Mouse (Mus musculus): ENCODE results near the gene Gar1. TPM values are rescaled to one million over a fixed set of nuclear protein-coding genes. Genes with fewer than 3 reads are reported as not detected.

Gar1 gene
- total RNA-seq (2023), result 10 to 100 TPM; 21.5 to 29.9 TPM

DNA sequence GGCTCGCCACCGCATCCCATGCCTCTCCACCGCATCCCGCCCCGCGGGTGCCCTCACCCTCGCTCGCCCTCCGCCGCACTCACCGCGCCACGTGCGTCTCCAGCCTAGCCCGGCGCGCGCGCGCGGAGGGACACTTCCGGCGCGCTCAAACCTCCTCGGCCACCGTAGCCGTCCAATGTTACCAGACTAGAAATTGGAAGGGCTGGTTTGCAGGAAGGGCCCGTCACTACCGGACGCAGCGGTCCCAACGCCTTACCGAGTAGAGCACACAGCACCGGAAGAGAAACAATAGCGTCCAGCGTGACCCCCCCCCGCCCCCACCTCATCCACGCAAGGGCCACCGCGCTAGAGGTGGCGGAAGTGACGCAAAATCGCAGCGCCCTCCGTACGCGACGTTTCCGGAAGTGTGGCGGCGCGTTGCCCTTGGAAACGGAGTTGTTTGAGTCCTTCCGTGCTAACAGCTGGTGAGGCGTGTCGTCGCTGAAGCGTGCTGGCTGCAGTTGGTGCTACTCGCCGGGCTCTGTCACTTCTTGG, at the start of gene Gar1:
Gene Gar1 (minus strand): TSS at position 362 of the 534 bp plus-strand sequence.

DNA sequence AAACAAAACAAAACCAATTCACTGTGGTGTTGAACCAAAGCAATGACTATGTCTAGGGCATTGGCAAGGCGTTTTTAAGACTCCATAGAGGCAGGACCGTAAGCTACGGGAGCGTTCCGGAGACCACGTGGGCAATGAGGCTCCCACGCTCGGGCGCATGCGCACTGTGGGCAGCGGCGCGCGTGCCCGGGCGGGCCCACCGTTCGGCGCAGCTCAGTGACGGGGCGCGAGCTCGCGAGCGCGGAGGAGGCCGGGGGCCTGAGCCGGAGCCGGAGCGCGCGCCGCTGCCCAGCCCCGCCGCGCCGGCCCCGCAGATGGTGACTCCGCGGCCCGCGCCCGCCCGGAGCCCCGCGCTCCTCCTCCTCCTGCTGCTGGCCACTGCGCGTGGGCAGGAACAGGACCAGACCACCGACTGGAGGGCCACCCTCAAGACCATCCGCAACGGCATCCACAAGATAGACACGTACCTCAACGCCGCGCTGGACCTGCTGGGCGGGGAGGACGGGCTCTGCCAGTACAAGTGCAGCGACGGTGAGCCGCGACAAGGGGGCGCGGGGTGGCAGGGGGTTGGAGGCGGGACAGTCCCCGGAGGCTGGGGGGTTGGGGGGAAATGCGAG, 47.3 kb upstream of the Gar1 start, which contains the start of gene Pla2g12a:
Gene Pla2g12a (plus strand): TSS at position 202 of the 617 bp plus-strand sequence.

DNA sequence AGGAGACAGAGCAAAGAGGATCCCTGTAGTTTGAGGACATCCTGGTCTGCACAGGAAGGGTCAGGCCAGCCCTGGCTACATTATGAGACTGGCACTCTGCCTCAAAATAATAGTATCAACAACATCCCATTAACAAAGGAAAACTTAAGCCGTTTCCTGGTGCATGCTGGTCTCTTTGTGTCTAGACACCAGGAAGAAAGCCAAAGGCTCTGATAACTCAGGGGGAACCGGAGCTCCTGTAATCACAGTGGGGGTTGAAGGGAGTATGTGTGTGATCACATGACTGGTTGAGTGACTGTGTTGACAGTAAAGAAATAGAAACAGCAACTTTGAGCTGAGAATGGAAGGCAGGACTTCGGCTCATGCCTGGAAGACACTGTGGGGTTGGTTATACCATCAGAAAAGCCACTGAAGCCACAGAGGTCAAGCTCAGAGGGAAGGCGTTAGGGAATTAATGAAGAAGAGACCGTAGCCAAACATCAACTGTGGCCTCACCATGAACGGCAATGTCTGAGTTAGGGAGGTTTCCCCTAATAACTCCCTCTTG, 4.3 kb upstream of the Gar1 start, which contains the start of gene Cfi:
Gene Cfi (plus strand): TSS at position 497 of the 547 bp plus-strand sequence.

GRCm38 (mm10) chr3:129822206-129822775, 8.9 kb downstream of the Gar1 start, which contains the start of gene Rrh:
Gene Rrh, minus strand, starts transcription at chr3:129822587.

GRCm38 (mm10) chr3:129803765-129804164, 27.4 kb downstream of the Gar1 start, which contains the start of gene Lrit3:
Gene Lrit3, minus strand, starts transcription at chr3:129804030.

Other genes with a start within 250 kb of the Gar1 start
- 1 to 10 TPM in 1 of 2 experiments, under 1 TPM in 1; 0.42 to 1.9 TPM for gene Egf, start 76.1 kb downstream of the Gar1 start, total RNA-seq (2023)
- gene Lrit3, start 27.4 kb downstream of the Gar1 start, total RNA-seq (2023), result not detected
- gene Rrh, start 8.8 kb downstream of the Gar1 start, total RNA-seq (2023), result under 1 TPM; 0.24 TPM
- gene Cfi, start 4.5 kb upstream of the Gar1 start, total RNA-seq (2023), result not detected
- gene Pla2g12a, start 47.2 kb upstream of the Gar1 start, total RNA-seq (2023), result 1 to 10 TPM; 6.4 to 7.6 TPM
- 1 to 10 TPM; 7.9 to 9.4 TPM for gene Casp6, start 70.0 kb upstream of the Gar1 start, total RNA-seq (2023)
- 10 to 100 TPM; 25.1 to 36.2 TPM for gene Mcub, start 138.8 kb upstream of the Gar1 start, total RNA-seq (2023)
- gene Sec24b, start 230.2 kb upstream of the Gar1 start, total RNA-seq (2023), result 10 to 100 TPM; 81.6 to 81.9 TPM